Mouse (Mus musculus): ENCODE measurements at regions not wholly inside any gene's neighbourhood (a gene's known extent, or its start where the extent isn't known, plus 50 kb on each side); places are given as distances from the start of the nearest gene placed in this dataset.

DNA sequence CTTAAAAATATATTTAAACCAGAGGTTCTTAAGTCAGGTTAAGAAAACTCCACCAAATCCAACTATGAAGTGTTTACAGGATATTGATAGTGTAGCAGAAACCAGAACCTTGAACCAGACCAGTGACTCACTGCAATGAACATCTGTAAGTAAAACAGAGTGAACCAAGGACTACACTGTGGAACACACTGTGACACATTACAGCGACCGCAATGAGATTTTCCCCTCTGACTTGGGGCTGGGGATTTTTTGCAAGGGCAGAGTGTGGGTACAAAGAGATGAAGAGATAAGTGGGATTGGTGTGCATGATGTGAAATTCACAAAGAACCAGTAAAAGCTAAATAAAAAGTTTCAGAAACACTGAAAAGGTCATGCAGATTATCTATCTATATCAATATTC lies 73.0 kb upstream of the Nrn1 start:
- no peak for DNase-seq

DNA sequence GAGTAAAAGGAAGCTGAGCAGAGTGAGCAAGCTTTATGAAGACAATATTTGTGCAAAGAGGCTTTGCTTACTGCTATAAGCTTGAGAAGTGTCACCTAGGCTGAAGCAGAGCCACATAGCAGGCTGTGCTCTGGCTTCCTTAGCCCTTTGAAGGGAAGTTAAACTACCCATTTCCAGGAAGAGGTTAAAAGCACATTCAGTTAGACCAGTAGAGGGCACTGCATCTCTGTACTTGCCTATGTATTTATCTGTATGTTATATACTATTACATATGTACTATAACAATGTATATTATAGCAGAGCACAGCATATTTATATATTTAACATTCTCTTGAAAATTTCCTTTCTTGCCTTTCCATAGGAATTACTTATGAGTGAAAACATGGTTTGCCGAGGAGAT lies 54.4 kb upstream of the Nrn1 start:
- peak; percentile 3 to 7 for DNase-seq

Data from cerebellum, adult 18-20 months (tissue).